Mouse (Mus musculus) kidney, adult 2 months (tissue): ENCODE data around the gene Capn11.

Source experiments
- CTCF ChIP-seq: fragments of 200-500 bp; conservative IDR thresholded peaks from 2 replicates; pipeline ENCODE4 v1.5.1; 2011; ENCODE audit warnings: low read depth, mild to moderate bottlenecking, control low read depth, low read length, moderate library complexity, mixed read lengths; ENCODE audit not compliant: insufficient read depth, insufficient read length
- POLR2A ChIP-seq: fragments of 200-500 bp; IDR thresholded peaks from one replicate; pipeline ENCODE4 v1.6.1; 2011; ENCODE audit warnings: low read depth, low read length, control low read depth

DNA sequence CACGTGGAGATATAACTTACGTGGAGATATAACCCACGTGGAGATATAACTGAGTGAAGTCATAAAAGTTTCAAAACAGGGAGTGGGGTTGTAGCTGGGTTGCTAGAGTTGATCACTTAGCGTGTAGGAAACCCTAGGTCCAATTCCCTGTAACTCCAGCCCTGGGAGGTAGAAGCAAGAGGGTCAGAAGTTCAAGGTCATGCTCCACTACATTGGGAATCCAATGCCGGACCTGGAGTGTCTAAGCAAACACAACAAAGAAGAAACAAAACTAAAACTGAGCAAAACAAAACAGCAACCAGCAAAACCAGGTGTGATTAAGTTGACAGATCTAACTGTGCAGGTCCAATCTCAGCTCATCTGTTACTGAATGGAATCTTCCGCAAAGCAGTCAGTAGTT is 41.5 kb downstream of the Capn11 start:
- no peak for TF ChIP-seq CTCF
- TF ChIP-seq POLR2A: no peak
